Mouse (Mus musculus): ENCODE measurements at regions not wholly inside any gene's neighbourhood (a gene's known extent, or its start where the extent isn't known, plus 50 kb on each side); places are given as distances from the start of the nearest gene placed in this dataset.

GRCm38 (mm10) chr12:77657878-77658277 is 420.0 kb downstream of the Fut8 start:
- no peak overlapping the region for H3K4me3 ChIP-seq (ENCODE audit: control insufficient read depth, insufficient read depth, low read length)
- H3K27ac ChIP-seq (ENCODE audit: control insufficient read depth, insufficient read depth, low read length) = no peak overlapping the region
- TF ChIP-seq CTCF (IDR thresholded peaks at IDR 0.05; ENCODE audit: borderline replicate concordance, control insufficient read depth, extremely low read depth, insufficient read depth, low read length, poor library complexity) = no peak
- TF ChIP-seq POLR2A (IDR thresholded peaks at IDR 0.05; ENCODE audit: control insufficient read depth, extremely low read depth, insufficient read depth, low read length, poor library complexity) = no peak
- H3K36me3 ChIP-seq (ENCODE audit: control insufficient read depth, insufficient read depth, low read length) = no peaks in the 10 kb centered on the region
- H3K27me3 ChIP-seq (ENCODE audit: control insufficient read depth, insufficient read depth, low read length) = no peaks in the 10 kb centered on the region
- H3K4me1 ChIP-seq (replicated peaks; ENCODE audit: control insufficient read depth, insufficient read depth, low read length) = no peaks in the 10 kb centered on the region
- WGBS = 91% methylated on average over 3 of the region's 3 CpGs
- DNase-seq = no peak

- no peaks in the 10 kb centered on the region for H3K27me3 ChIP-seq (ENCODE audit: control insufficient read depth, insufficient read depth, low read length)
- TF ChIP-seq POLR2A (IDR thresholded peaks at IDR 0.05; ENCODE audit: control insufficient read depth, extremely low read depth, insufficient read depth, low read length, poor library complexity) (no peak), CTCF (IDR thresholded peaks at IDR 0.05; ENCODE audit: borderline replicate concordance, control insufficient read depth, extremely low read depth, insufficient read depth, low read length, poor library complexity) (no peak)
- peaks cover 3% of the 10 kb centered on the region for H3K4me1 ChIP-seq (replicated peaks; ENCODE audit: control insufficient read depth, insufficient read depth, low read length)
- 89% methylated on average over 3 of the region's 3 CpGs for WGBS
- H3K27ac ChIP-seq (ENCODE audit: control insufficient read depth, insufficient read depth, low read length) = no peak overlapping the region
- no peaks in the 10 kb centered on the region for H3K36me3 ChIP-seq (ENCODE audit: control insufficient read depth, insufficient read depth, low read length)
- H3K4me3 ChIP-seq (ENCODE audit: control insufficient read depth, insufficient read depth, low read length) = no peak overlapping the region
- DNase-seq = no peak
Observed at GRCm38 (mm10) chr12:77663180-77663579, 425.3 kb downstream of the Fut8 start.

- 85% methylated on average over 7 of the region's 7 CpGs for WGBS
- H3K36me3 ChIP-seq (ENCODE audit: control insufficient read depth, insufficient read depth, low read length) = no peaks in the 10 kb centered on the region
- no peaks in the 10 kb centered on the region for H3K27me3 ChIP-seq (ENCODE audit: control insufficient read depth, insufficient read depth, low read length)
- H3K4me3 ChIP-seq (ENCODE audit: control insufficient read depth, insufficient read depth, low read length) = no peak overlapping the region
- no peak for TF ChIP-seq POLR2A (IDR thresholded peaks at IDR 0.05; ENCODE audit: control insufficient read depth, extremely low read depth, insufficient read depth, low read length, poor library complexity)
- TF ChIP-seq CTCF (IDR thresholded peaks at IDR 0.05; ENCODE audit: borderline replicate concordance, control insufficient read depth, extremely low read depth, insufficient read depth, low read length, poor library complexity) = no peak
- no peak for DNase-seq
- peaks cover 5% of the 10 kb centered on the region for H3K4me1 ChIP-seq (replicated peaks; ENCODE audit: control insufficient read depth, insufficient read depth, low read length)
- H3K27ac ChIP-seq (ENCODE audit: control insufficient read depth, insufficient read depth, low read length) = no peak overlapping the region
Observed at GRCm38 (mm10) chr12:77663665-77664374, 425.9 kb downstream of the Fut8 start.

GRCm38 (mm10) chr12:77666411-77666810 is 428.5 kb downstream of the Fut8 start:
- Histone ChIP-seq H3K4me1 (replicated peaks; ENCODE audit: control insufficient read depth, insufficient read depth, low read length) (peaks cover 5% of the 10 kb centered on the region), H3K27ac (ENCODE audit: control insufficient read depth, insufficient read depth, low read length) (no peak overlapping the region), H3K27me3 (ENCODE audit: control insufficient read depth, insufficient read depth, low read length) (no peaks in the 10 kb centered on the region), H3K36me3 (ENCODE audit: control insufficient read depth, insufficient read depth, low read length) (no peaks in the 10 kb centered on the region), H3K4me3 (ENCODE audit: control insufficient read depth, insufficient read depth, low read length) (no peak overlapping the region)
- TF ChIP-seq POLR2A (IDR thresholded peaks at IDR 0.05; ENCODE audit: control insufficient read depth, extremely low read depth, insufficient read depth, low read length, poor library complexity) = no peak
- TF ChIP-seq CTCF (IDR thresholded peaks at IDR 0.05; ENCODE audit: borderline replicate concordance, control insufficient read depth, extremely low read depth, insufficient read depth, low read length, poor library complexity) = no peak
- DNase-seq = no peak
- 22% methylated on average over 8 of the region's 8 CpGs for WGBS

- no peak overlapping the region for H3K27ac ChIP-seq (ENCODE audit: control insufficient read depth, insufficient read depth, low read length)
- no peak overlapping the region for H3K4me3 ChIP-seq (ENCODE audit: control insufficient read depth, insufficient read depth, low read length)
- H3K36me3 ChIP-seq (ENCODE audit: control insufficient read depth, insufficient read depth, low read length) = no peaks in the 10 kb centered on the region
- no peak for TF ChIP-seq POLR2A (IDR thresholded peaks at IDR 0.05; ENCODE audit: control insufficient read depth, extremely low read depth, insufficient read depth, low read length, poor library complexity)
- no peak for TF ChIP-seq CTCF (IDR thresholded peaks at IDR 0.05; ENCODE audit: borderline replicate concordance, control insufficient read depth, extremely low read depth, insufficient read depth, low read length, poor library complexity)
- peaks cover 5% of the 10 kb centered on the region for H3K4me1 ChIP-seq (replicated peaks; ENCODE audit: control insufficient read depth, insufficient read depth, low read length)
- DNase-seq = no peak
- no peaks in the 10 kb centered on the region for H3K27me3 ChIP-seq (ENCODE audit: control insufficient read depth, insufficient read depth, low read length)
- 87% methylated on average over 10 of the region's 10 CpGs for WGBS
Observed at GRCm38 (mm10) chr12:77667151-77667874, 429.4 kb downstream of the Fut8 start.

- Histone ChIP-seq H3K27me3 (ENCODE audit: control insufficient read depth, insufficient read depth, low read length) (no peaks in the 10 kb centered on the region), H3K36me3 (ENCODE audit: control insufficient read depth, insufficient read depth, low read length) (no peaks in the 10 kb centered on the region), H3K4me3 (ENCODE audit: control insufficient read depth, insufficient read depth, low read length) (no peak overlapping the region), H3K27ac (ENCODE audit: control insufficient read depth, insufficient read depth, low read length) (no peak overlapping the region), H3K4me1 (replicated peaks; ENCODE audit: control insufficient read depth, insufficient read depth, low read length) (peaks cover 5% of the 10 kb centered on the region)
- WGBS = 4% methylated on average over 6 of the region's 6 CpGs
- TF ChIP-seq CTCF (IDR thresholded peaks at IDR 0.05; ENCODE audit: borderline replicate concordance, control insufficient read depth, extremely low read depth, insufficient read depth, low read length, poor library complexity) (peak; percentile 94), POLR2A (IDR thresholded peaks at IDR 0.05; ENCODE audit: control insufficient read depth, extremely low read depth, insufficient read depth, low read length, poor library complexity) (no peak)
- DNase-seq = peak; percentile 79
Observed at GRCm38 (mm10) chr12:77667875-77668204, 429.9 kb downstream of the Fut8 start.
